Mouse (Mus musculus): ENCODE results near the gene Slit3.

Gene Slit3

GRCm38 (mm10) chr11:35602586-35602985 is 481.6 kb downstream of the Slit3 start:
- DNase-seq: no peak

DNA sequence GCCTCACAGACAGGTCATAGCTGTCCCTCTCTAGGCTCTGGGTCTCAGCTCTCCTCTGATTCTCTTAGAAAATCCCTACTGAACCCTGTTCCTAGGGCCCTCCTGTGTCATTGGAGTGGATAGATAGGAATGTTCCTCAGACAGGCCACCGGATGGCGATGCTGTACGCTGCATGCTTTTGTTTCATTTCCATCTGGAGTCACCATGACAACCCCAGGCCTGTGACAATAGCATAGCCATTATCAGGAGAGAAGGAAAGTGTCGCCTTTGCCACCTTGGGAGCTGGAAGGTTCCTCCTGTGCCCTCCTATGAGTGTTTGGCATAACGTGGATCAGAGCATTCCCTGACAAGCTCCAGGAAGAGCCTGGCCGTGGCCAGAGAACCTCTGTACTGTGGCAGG is 482.9 kb downstream of the Slit3 start:
- no peak for DNase-seq

GRCm38 (mm10) chr11:35604848-35605790 is 484.1 kb downstream of the Slit3 start:
- DNase-seq: no peak

- no peak for DNase-seq
Observed at GRCm38 (mm10) chr11:35607191-35607590, 486.2 kb downstream of the Slit3 start.

- no peak for DNase-seq
Observed at GRCm38 (mm10) chr11:35608794-35609193, 487.8 kb downstream of the Slit3 start.

DNA sequence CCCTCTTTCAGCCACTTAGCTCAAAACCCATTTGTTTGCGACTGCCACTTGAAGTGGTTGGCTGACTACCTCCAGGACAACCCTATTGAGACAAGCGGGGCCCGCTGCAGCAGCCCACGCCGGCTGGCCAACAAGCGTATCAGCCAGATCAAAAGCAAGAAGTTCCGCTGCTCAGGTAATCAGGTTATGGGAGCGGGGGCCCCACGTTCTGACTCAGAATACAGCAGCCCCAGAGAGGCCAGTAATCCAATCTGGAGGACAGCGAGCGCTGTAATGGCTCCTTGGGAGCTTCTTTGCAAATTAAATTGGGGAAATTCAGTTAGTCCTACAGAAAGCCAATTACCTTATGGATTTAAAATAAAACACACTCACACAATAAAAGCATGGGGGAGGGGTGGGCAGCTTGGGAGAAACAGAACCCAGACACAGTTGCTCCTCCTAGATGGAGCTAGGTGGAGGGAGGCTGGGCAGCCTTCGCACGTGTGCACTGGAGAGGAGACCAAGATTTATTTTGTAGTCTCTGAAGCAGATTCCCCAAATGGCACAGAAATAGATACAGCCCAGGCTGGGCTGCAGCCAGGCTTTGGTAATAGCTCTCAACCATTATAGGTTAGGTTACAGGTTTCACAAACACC is 491.4 kb downstream of the Slit3 start:
- no peak for DNase-seq

DNA sequence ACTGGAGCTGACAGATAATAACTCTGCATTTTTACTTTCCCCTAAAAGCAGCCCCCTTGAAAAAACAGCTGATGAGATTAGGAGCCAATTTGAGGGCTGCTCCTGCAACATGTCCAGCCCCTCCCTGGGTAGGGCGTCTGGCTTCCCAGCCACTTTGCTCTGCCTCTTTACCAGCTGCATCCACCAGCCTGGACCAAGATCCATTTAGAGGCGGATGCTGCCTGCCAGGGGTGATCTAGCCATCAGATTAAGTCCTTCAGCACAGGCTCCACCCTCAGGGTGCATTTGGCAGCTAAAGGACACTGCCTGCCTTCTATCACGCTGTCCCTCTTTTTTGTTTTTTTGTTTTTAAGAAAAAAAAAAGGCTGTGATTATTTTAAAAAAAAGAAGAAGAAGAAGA is 493.5 kb downstream of the Slit3 start:
- DNase-seq: no peak

DNA sequence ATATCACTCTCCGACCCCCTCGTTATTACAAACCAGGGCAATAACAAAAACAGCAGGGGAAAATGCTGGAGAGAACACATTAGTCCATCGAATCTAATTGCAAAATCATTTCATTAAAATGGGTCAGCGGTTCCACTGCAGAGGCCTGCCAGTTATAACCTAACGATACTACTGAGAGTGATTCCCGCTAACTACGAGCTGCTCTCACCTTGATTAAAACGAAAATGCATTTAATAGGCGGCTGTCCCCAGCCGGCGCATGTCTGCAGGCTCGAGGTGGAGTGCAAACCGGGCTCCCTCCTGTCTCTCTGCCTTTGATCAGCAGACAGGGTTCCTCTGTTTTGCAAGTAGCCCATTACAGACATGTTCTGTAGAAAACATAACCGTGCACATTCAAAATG is 498.4 kb downstream of the Slit3 start:
- no peak for DNase-seq

- DNase-seq: no peak
Observed at GRCm38 (mm10) chr11:35622736-35623135, 501.7 kb downstream of the Slit3 start.

- DNase-seq: no peak
Observed at GRCm38 (mm10) chr11:35624515-35625270, 503.7 kb downstream of the Slit3 start.

DNA sequence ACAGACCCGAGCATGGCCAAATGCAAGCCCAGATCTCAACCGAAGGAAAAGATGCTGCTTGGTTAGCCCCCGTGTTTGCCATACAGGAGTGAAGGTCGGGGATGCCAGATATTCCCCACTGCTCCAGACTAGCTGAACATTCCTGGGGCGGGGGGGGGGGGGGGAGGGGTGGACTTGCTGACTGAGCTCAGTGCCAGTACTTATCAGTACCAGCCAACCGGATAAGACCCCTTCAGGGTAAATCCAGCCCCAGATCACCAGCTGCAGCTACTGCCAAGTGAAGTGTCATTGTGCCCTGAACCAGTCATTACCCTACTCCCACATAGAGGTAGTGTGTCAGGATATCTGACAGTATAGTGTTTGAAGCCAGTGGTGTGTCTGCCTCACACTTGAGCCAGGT is 504.6 kb downstream of the Slit3 start:
- no peak for DNase-seq

GRCm38 (mm10) chr11:35626161-35626885 is 505.3 kb downstream of the Slit3 start:
- no peak for DNase-seq

GRCm38 (mm10) chr11:35627815-35628214 is 506.8 kb downstream of the Slit3 start:
- DNase-seq: peak; percentile 46

DNA sequence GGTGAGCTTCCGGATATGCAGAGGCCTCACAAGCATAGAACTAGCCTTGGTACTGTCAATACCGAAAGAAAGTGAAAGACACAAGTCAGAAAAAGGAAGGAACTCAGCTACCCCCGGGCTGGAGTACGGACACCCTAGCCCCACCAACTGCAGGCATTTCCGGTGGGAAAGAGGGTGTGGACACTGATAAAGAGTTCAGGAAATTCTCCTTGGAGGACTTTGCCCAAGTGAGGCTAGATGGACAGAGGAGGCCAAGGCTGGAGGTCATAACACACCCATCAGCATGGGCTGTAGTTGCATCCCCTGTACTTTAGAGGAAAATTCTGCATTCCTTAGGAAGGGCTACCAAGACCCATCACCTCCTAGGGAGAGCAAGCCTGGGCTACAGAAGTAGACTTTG is 511.2 kb downstream of the Slit3 start:
- DNase-seq: no peak

- DNase-seq: no peak
Observed at GRCm38 (mm10) chr11:35637102-35637501, 516.1 kb downstream of the Slit3 start.

GRCm38 (mm10) chr11:35638862-35639384 is 517.9 kb downstream of the Slit3 start:
- no peak for DNase-seq

DNA sequence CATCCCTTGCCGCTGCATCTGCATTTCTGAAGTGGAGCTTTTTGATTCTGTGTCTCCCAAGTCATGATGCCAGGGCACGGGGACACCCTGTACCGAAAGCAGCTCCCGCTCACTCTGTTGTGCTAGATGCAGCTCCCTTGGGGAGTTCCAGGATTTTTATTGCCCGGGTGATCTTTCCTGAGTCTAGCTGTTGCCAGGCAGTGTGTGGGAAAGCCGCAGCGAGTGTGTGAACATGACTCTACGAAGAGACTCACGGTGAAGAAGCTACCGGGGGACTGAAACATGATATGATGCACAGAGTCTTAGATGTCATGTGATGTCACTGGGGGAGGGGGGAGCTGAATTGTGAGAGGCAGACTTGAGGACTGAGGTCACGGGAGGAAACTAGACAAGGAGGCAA is 518.4 kb downstream of the Slit3 start:
- no peak for DNase-seq

GRCm38 (mm10) chr11:35651286-35651685 is 530.3 kb downstream of the Slit3 start:
- no peak for DNase-seq

DNA sequence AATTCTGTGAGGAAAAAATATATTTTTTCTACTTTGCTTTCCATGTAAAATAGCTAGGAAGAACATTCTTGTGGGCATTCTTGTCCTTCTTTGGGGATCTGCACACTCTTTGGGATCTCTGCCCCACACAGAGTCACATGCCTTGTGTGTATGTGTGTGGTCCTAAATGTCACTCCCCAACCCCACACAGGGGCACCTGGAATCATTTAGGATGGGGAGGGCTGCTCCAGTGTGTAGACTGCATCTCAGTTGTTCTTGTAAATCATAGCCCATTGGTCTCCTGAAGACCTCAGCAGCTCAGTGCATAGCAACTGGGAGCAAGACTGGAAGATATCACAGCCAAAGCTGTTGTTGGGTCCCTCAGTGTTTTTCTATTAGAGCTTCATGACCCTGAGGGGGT is 534.8 kb downstream of the Slit3 start:
- no peak for DNase-seq

DNA sequence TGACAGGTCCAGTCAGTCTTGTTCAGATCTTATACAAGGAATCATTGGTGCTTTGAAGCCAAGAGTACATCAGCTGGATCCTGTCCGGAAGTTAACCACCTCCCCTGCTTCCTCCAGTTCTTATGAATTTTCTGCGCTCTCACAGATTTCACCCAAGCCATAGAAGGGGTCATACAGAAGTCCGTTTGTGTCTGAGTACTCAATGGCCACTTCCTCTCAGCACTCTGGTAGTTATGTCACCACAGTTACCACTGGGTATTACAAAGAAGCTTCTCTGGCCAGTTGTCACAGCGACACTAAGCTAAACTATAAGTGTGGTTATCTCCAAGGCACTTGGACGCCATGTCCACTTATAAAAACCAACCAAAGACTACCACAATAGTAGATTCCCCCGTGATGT is 536.6 kb downstream of the Slit3 start:
- no peak for DNase-seq

DNA sequence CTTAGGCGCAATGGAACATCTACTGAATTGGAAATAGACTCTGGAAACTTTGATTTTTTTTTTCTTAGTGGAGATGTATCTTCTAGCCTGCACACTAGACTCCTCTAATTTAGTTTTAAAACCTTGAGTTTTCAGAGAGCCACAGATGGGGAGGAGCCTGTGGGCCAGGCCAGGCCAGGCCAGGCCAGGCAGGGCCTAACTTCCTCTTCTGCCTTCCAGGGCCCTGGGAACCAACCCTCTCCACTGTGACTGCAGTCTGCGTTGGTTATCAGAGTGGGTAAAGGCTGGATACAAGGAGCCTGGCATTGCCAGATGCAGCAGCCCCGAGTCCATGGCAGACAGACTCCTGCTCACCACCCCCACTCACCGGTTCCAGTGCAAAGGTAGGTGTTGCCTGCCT is 539.9 kb downstream of the Slit3 start:
- DNase-seq: no peak

- DNase-seq: no peak
Observed at GRCm38 (mm10) chr11:35662945-35663344, 541.9 kb downstream of the Slit3 start.

DNA sequence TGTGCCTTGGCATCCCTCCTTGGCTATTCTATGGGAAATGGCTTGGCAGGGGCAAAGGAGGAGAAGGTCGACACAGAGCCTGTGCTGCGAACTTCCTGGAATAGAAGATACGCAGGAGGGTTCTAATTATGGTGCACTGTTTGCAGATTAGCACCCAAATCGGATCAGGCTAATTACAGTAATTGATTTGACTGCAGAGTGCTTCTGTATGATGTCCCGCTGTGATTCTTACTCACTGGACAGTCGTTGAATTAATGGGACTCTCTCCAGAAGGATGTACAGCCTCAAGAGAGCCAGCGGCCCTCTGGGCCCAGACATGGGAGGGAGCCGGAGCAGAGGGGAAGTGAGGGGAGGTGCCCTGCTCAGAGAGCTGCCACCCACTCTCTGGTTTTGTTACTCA is 542.6 kb downstream of the Slit3 start:
- DNase-seq: no peak

All from cerebellum, adult 11 months (tissue).